Mouse (Mus musculus): ENCODE results near the gene Fn1.

DNA sequence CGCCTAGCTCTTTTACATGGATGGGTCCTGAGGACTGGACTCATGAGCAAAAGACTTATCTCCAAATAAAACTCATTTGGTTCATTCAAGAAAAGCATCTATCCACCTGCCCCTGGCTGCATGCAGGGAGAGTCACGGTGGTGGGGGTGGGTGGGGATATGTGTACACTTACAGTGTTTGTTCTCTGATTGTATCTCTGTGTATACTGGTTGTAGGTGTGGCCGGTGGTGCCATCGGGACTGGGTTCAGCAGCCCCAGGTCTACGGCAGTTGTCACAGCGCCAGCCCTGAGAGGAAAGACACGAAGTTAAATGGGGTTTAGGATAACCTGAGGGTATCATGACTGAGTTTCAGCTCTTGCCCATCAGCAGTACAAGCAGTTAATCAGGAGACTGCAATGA lies 66.3 kb downstream of the Fn1 start:
- no peak for TF ChIP-seq POLR2A (IDR thresholded peaks at IDR 0.05; ENCODE audit: borderline replicate concordance, control insufficient read depth, low read depth, low read length)
- TF ChIP-seq CTCF (IDR thresholded peaks at IDR 0.05; ENCODE audit: control insufficient read depth, insufficient read depth, low read length), result no peak

Data from bone marrow, adult 2 months (tissue).